Mouse (Mus musculus): ENCODE measurements around the gene Sod3.

Gene Sod3

DNA sequence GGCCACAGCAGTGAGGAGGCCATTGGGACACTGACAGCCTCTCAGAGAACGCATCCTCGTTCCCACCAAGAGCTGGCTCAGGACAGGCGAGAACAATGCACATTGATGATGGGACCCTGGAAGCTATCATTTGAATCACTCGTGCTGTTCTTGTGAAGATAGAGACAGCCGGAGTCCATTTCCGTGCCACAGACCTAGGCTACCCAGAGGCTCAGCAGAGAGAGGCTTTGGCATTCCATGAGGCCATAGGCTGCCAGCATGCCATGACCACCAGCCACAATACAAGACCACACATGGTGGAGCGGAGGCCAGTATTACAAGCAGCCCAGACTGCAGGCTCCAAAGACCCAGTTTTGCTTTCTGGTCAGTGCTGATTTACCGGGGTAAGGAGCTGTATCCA is 19.2 kb downstream of the Sod3 start:
- DNase-seq (ENCODE audit: low spot score) = no peak

DNA sequence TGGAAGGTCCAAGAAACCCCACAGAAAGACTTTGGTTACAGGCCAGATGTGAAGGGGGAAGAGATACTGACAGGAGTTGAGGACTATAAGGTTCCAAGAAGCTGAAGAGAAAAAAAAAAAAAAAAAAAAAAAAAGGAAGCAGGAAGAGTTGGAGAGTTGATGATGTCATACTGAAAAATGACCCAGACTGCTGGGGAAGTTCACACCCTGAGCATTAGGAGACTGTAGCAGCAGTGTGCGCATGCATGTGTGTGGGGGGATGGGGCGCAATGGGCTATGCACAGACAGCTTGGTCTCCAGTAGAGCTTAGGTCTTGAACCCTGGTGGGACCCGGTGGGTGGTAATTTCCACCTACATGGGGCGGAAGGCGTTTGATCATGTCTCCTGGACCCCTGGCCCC is 20.2 kb downstream of the Sod3 start:
- DNase-seq (ENCODE audit: low spot score) = no peak

DNA sequence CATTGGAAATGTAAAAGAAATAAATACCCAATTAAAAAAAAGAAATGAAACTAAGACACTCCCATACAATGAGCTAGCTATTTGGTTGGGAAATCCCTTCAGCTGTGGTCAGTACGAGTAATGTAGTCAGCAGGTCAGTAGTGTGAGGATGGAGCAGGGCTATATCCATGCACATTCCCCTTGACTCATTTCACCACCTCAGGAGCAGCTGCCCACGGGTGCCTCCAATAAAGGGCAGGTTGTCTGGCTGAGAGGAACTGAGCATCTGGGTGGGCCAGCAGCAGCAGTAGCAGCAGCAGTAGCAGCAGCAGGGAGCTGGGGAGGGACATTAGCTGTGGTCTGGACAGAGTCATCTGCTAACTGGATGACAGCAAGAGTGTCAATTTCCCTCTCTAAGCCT is 22.4 kb downstream of the Sod3 start:
- DNase-seq (ENCODE audit: low spot score) = no peak

DNA sequence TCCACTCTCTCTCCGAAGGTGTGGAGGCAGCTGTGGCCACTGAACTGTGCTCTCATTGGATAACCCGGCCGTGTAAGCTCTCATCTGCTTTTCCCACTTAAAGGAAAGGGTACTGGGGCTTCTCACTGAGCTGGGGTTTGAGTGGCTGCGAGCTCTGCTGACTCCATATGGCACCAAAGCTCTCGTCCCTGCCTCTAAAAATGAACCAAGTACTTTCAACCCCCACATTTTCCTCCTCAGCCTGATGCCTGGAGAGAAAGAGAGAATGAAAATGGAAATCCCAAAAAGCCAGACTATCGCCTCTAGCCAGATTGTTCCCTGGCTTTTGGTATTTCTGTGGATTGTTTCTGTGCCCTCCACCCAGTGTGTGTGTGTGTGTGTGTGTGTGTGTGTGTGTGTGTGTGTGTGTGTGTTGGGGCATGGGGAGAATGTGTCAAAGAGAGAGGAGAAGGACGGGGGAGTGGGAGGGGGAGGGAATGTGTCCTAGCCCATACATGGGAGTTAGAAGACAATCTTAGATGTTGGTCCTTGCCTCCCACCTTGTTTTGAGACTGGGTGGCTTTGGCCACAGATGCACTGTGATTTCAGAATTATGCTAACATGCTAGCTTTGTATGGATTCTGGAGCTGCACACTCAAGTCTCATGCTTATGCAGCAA is 24.6 kb downstream of the Sod3 start:
- DNase-seq (ENCODE audit: low spot score) = no peak

DNA sequence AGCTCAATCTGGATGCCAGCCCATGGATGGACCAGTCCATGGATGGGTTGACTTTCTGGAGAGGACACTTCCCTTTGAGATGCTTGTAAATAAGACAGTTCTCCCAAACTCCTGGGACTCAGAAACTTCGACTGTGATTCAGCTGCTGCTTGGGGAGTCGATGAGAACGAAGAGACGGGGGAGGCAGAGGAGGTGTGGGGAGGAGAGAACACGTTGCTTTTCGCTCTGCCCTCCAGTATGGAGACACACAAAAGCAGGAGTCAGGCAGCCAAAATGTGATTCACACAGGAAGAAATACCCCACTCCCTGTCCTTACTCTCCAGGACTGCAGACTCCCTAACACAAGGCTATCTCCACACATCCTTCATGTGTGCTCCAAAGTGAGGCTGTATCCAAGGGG is 26.8 kb downstream of the Sod3 start:
- no peak for DNase-seq (ENCODE audit: low spot score)

DNA sequence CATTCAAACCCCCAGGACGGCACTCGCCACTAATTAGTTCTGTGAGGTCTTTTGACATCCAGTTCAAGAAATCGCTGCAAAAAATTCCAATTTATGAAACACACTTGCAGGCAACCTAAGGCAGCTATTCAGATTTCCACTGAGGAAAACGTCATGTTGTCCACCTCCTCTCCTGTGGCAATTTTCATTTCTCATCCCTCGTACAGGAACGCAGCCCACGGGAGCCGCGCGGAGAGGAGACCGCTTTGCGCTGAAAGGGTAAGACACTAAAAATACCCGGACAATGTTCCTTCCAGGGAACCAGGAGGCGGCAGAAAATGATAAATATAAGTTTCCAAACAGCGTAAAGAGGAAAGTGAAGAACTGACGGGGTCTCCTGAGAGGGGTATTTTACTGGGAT is 27.9 kb downstream of the Sod3 start:
- DNase-seq (ENCODE audit: low spot score) = no peak

DNA sequence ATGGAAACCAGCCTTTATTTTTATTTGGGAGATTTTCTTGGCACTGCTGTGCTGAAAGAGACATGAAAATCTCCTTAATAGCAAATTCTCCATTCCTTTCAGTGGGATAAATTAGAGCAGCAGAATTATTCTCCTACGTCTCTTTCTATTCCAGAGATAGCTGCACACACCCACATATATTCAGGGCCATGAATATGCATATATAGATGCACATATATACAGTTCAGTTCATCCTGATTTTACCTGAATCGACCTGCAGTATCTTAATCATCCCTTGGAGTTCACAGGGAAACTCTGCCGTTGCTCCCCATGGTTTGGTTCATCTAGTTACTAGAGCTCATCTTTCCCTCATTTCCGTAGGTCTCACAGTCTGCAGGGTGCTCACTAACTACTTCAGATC is 30.2 kb downstream of the Sod3 start:
- DNase-seq (ENCODE audit: low spot score) = no peak

DNA sequence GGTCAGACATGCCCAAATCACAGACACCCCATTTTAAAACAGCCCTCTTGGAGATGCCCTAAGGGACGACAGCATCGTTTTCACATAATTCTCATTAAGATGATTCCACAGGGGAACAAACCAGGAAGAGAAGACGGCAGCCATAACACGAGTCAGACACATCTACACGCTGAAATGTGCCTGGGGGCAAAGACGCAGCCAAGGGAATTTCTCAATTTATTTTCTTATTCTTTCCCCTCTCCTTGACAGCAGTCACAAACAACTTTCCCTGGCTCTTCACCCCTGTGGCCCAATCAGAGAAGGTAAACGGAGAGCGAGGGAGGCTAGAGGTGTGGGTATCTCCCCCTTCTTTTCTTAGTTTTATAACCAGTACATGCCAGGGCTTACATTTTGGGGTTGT is 40.8 kb downstream of the Sod3 start:
- no peak for DNase-seq (ENCODE audit: low spot score)

DNA sequence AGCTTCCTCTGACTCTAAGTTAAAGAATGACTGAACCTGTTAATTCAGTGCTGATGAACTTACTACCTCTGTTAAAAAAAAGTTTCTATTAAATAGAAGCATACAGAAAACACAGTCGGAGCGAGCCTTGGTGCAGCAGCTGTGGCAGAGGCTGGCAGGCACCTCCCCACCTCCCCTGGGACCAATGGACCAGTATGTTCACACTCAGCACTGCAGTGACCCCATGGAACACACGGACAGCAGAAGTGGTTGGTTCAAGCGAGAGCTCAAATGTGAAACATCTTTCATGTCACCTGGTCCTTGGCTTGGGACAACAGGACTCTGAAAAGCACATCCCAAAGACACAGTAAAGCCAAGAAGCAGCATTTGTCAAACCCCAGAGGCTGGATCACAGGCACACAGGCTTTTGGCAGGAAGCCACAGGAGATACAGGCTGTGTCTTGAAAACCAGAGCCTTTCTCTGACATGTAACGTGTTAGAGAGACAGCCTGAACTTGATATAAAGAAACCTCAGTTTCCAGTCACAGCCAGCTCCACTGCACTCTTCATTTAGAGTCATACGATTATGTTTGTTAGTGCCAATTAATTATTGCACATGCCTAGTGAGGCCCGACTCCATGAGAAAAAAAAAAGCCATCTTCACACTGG is 45.2 kb downstream of the Sod3 start:
- DNase-seq (ENCODE audit: low spot score) = no peak

DNA sequence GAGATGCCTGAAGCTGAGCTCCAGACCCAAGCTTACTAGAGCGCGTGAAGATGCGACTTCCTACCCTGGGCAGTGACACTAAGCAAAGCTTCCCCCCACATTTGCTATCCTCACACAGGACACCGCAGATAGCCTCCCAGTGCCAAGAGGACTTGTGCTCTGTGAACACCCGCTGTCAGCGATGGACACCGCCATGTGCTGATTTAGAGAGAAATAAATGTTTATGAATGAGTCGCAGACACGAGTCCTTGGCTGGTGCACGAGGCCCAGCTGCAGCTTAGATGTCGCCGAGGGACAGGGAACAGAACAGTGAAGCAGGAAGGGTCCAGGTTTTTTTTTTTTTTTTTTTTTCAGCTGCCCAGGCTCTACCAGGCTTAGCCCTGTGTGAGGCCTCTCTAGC is 46.6 kb downstream of the Sod3 start:
- DNase-seq (ENCODE audit: low spot score) = no peak

DNA sequence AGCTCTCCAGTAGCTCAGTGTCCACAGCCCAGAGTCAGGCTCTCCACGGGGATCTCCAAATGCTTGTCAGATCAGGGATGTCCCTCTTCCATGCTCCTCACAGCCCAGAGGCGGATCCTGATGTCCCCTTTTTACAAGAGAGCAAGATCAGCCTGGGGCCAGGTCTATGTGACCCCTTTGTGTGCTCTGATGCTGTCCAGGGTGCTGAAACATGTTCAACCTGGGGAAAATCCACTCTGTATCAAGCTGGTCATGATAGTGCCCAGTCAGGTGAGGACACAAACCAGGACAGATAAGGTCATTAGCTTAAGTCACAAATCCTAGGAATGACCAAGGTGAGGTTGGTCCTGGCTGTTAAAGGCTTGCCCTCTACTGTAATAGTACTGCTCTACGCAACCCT is 48.0 kb downstream of the Sod3 start:
- peak; percentile 19 for DNase-seq (ENCODE audit: low spot score)

DNA sequence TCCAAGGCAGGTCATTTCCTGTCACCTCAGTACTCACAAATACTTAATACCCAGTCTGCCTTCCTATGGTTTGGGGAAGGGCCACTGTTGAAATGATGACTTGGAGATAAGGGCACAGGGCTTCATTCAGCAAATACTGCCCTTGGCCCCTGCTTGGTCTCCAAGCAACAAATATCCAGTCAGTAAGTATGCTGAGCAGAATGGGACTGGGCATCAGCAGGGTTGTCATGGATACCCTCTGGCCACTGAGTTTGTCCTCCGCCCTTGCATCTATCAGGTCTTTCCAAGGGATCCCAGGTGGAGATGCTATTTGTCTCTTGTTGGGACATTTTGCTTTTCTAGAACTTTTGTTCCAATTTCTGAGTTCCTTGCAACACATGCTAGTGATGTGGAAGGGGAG is 51.6 kb downstream of the Sod3 start:
- no peak for DNase-seq (ENCODE audit: low spot score)

DNA sequence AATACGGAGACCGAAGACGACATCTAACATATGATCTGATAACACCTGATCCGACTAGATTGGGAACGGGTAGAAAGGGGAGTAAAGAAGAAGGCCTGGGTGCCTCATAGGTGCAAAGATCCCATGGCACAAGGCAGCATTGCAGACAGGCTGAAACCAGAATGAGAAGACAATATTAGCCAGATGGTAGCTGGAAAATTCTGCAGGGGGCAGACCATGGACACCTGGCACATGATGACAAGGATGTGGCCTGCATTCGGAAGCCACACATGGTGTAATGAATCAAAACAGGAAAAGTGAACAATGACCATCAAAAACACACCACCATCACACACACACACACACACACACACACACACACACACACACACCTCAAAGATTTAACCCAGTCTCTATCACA is 52.3 kb downstream of the Sod3 start:
- DNase-seq (ENCODE audit: low spot score) = no peak

DNA sequence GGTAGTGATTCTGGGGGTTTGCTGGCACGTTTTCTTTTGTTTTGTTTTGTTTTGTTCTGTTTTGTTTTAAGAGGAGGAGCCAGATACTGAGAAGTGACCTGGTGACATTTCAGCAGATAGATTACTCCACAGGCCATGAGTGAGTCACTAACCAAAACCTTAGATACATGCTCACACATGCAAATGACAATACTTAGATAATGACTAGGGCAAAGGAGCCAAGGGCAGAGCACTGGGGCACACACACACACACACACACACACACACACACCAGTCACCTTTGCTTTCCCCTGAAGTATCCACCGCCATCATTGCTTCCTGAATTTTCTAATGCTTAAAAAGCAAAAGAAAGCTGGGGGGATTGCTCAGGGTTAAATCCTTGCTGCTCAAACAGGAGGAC is 52.9 kb downstream of the Sod3 start:
- DNase-seq (ENCODE audit: low spot score) = no peak
